Mouse (Mus musculus): Measurements from ENCODE around the gene Gas2l3. TPM values are rescaled to one million over a fixed set of nuclear protein-coding genes. Genes with fewer than 3 reads are reported as not detected.

Gene Gas2l3
- polyA plus RNA-seq, 1 experiment from 2014 or later = 15.1 TPM

GRCm38 (mm10) chr10:89423164-89423778 is 20.5 kb downstream of the Gas2l3 start:
- ATAC-seq (ENCODE audit: insufficient number of reproducible peaks, low FRiP score, low TSS enrichment, low read depth) = no peak
- Histone ChIP-seq H3K9me3 (no peaks in the 10 kb centered on the region), H3K4me3 (no peak overlapping the region), H3K4me1 (no peaks in the 10 kb centered on the region), H3K36me3 (peaks cover 18% of the 10 kb centered on the region), H3K9ac (no peak overlapping the region), H3K27ac (no peak overlapping the region), H3K27me3 (no peaks in the 10 kb centered on the region), H3K4me2 (no peak overlapping the region)
- WGBS = 90% methylated on average over 9 of the region's 9 CpGs

- 93% methylated on average over 8 of the region's 8 CpGs for WGBS
- peaks cover 18% of the 10 kb centered on the region for H3K36me3 ChIP-seq
- no peak for ATAC-seq (ENCODE audit: insufficient number of reproducible peaks, low FRiP score, low TSS enrichment, low read depth)
- H3K4me3 ChIP-seq = no peak overlapping the region
- H3K4me1 ChIP-seq = no peaks in the 10 kb centered on the region
- no peaks in the 10 kb centered on the region for H3K9me3 ChIP-seq
- H3K27ac ChIP-seq = no peak overlapping the region
- no peak overlapping the region for H3K4me2 ChIP-seq
- no peak overlapping the region for H3K9ac ChIP-seq
- no peaks in the 10 kb centered on the region for H3K27me3 ChIP-seq
These were observed 21.1 kb downstream of the Gas2l3 start for GRCm38 (mm10) chr10:89422504-89423158.

GRCm38 (mm10) chr10:89417966-89418365 is 25.8 kb downstream of the Gas2l3 start:
- Histone ChIP-seq H3K9me3 (no peaks in the 10 kb centered on the region), H3K4me3 (no peak overlapping the region), H3K27me3 (no peaks in the 10 kb centered on the region), H3K9ac (no peak overlapping the region), H3K36me3 (peaks cover 27% of the 10 kb centered on the region), H3K4me1 (no peaks in the 10 kb centered on the region), H3K4me2 (no peak overlapping the region), H3K27ac (no peak overlapping the region)
- ATAC-seq (ENCODE audit: insufficient number of reproducible peaks, low FRiP score, low TSS enrichment, low read depth) = no peak
- WGBS = 92% methylated on average over 2 of the region's 2 CpGs

- no peaks in the 10 kb centered on the region for H3K4me1 ChIP-seq
- H3K27ac ChIP-seq = no peak overlapping the region
- no peaks in the 10 kb centered on the region for H3K27me3 ChIP-seq
- no peak for ATAC-seq (ENCODE audit: insufficient number of reproducible peaks, low FRiP score, low TSS enrichment, low read depth)
- peaks cover 30% of the 10 kb centered on the region for H3K36me3 ChIP-seq
- no peaks in the 10 kb centered on the region for H3K9me3 ChIP-seq
- H3K4me2 ChIP-seq = no peak overlapping the region
- no peak overlapping the region for H3K9ac ChIP-seq
- no peak overlapping the region for H3K4me3 ChIP-seq
- WGBS = 60% methylated on average over 3 of the region's 3 CpGs
These were observed 28.3 kb downstream of the Gas2l3 start for GRCm38 (mm10) chr10:89415478-89415877.

GRCm38 (mm10) chr10:89407551-89407950 is 36.2 kb downstream of the Gas2l3 start:
- Histone ChIP-seq H3K4me1 (no peaks in the 10 kb centered on the region), H3K36me3 (0 out of 2 replicates have a peak, but pooled peaks cover under 1% of the 10 kb centered on the region), H3K27me3 (no peaks in the 10 kb centered on the region), H3K9ac (no peak overlapping the region), H3K4me3 (no peak overlapping the region), H3K27ac (no peak overlapping the region), H3K9me3 (no peaks in the 10 kb centered on the region), H3K4me2 (no peak overlapping the region)
- 30% methylated on average over 1 of the region's 1 CpGs for WGBS
- ATAC-seq (ENCODE audit: insufficient number of reproducible peaks, low FRiP score, low TSS enrichment, low read depth) = no peak

- Histone ChIP-seq H3K36me3 (no peaks in the 10 kb centered on the region), H3K9me3 (no peaks in the 10 kb centered on the region), H3K27me3 (no peaks in the 10 kb centered on the region), H3K4me1 (no peaks in the 10 kb centered on the region), H3K4me2 (no peak overlapping the region), H3K9ac (no peak overlapping the region), H3K4me3 (no peak overlapping the region), H3K27ac (no peak overlapping the region)
- WGBS = 79% methylated on average over 5 of the region's 6 CpGs
- no peak for ATAC-seq (ENCODE audit: insufficient number of reproducible peaks, low FRiP score, low TSS enrichment, low read depth)
These were observed 36.9 kb downstream of the Gas2l3 start for GRCm38 (mm10) chr10:89406733-89407484.

- no peaks in the 10 kb centered on the region for H3K4me1 ChIP-seq
- 67% methylated on average over 4 of the region's 4 CpGs for WGBS
- no peaks in the 10 kb centered on the region for H3K9me3 ChIP-seq
- no peak overlapping the region for H3K9ac ChIP-seq
- no peak for ATAC-seq (ENCODE audit: insufficient number of reproducible peaks, low FRiP score, low TSS enrichment, low read depth)
- H3K27me3 ChIP-seq = no peaks in the 10 kb centered on the region
- H3K4me2 ChIP-seq = no peak overlapping the region
- H3K27ac ChIP-seq = no peak overlapping the region
- no peaks in the 10 kb centered on the region for H3K36me3 ChIP-seq
- no peak overlapping the region for H3K4me3 ChIP-seq
These were observed 38.8 kb downstream of the Gas2l3 start for GRCm38 (mm10) chr10:89404936-89405335.

- no peak overlapping the region for H3K4me3 ChIP-seq
- no peaks in the 10 kb centered on the region for H3K9me3 ChIP-seq
- no peaks in the 10 kb centered on the region for H3K27me3 ChIP-seq
- no peak for ATAC-seq (ENCODE audit: insufficient number of reproducible peaks, low FRiP score, low TSS enrichment, low read depth)
- no peak overlapping the region for H3K4me2 ChIP-seq
- 81% methylated on average over 19 of the region's 19 CpGs for WGBS
- no peak overlapping the region for H3K9ac ChIP-seq
- H3K27ac ChIP-seq = no peak overlapping the region
- 0 out of 2 replicates have a peak, but pooled peaks cover 1% of the 10 kb centered on the region for H3K4me1 ChIP-seq
- no peaks in the 10 kb centered on the region for H3K36me3 ChIP-seq
These were observed 43.0 kb downstream of the Gas2l3 start for GRCm38 (mm10) chr10:89400674-89401336.

GRCm38 (mm10) chr10:89395823-89396222 is 47.9 kb downstream of the Gas2l3 start:
- ATAC-seq (ENCODE audit: insufficient number of reproducible peaks, low FRiP score, low TSS enrichment, low read depth) = no peak
- 4% methylated on average over 6 of the region's 7 CpGs for WGBS
- 0 out of 2 replicates have a peak, but pooled peaks cover 3% of the 10 kb centered on the region for H3K4me1 ChIP-seq
- no peak overlapping the region for H3K4me3 ChIP-seq
- H3K27me3 ChIP-seq = no peaks in the 10 kb centered on the region
- H3K4me2 ChIP-seq = no peak overlapping the region
- H3K36me3 ChIP-seq = no peaks in the 10 kb centered on the region
- H3K27ac ChIP-seq = no peak overlapping the region
- no peaks in the 10 kb centered on the region for H3K9me3 ChIP-seq
- H3K9ac ChIP-seq = no peak overlapping the region

- Histone ChIP-seq H3K36me3 (no peaks in the 10 kb centered on the region), H3K27ac (no peak overlapping the region), H3K27me3 (no peaks in the 10 kb centered on the region), H3K4me3 (no peak overlapping the region), H3K4me1 (0 out of 2 replicates have a peak, but pooled peaks cover 3% of the 10 kb centered on the region), H3K9me3 (no peaks in the 10 kb centered on the region), H3K9ac (no peak overlapping the region), H3K4me2 (peak overlapping the region; percentile 10; the same call in 1 of the 2 replicates)
- ATAC-seq (ENCODE audit: insufficient number of reproducible peaks, low FRiP score, low TSS enrichment, low read depth) = no peak
- WGBS = 45% methylated on average over 7 of the region's 7 CpGs
These were observed 48.4 kb downstream of the Gas2l3 start for GRCm38 (mm10) chr10:89395321-89395720.

- H3K4me2 ChIP-seq = no peak overlapping the region
- H3K36me3 ChIP-seq = no peaks in the 10 kb centered on the region
- H3K9me3 ChIP-seq = no peaks in the 10 kb centered on the region
- no peak for ATAC-seq (ENCODE audit: insufficient number of reproducible peaks, low FRiP score, low TSS enrichment, low read depth)
- WGBS = 46% methylated on average over 4 of the region's 4 CpGs
- H3K4me3 ChIP-seq = no peak overlapping the region
- 0 out of 2 replicates have a peak, but pooled peaks cover 3% of the 10 kb centered on the region for H3K4me1 ChIP-seq
- no peak overlapping the region for H3K27ac ChIP-seq
- no peaks in the 10 kb centered on the region for H3K27me3 ChIP-seq
- H3K9ac ChIP-seq = no peak overlapping the region
These were observed 51.1 kb downstream of the Gas2l3 start for GRCm38 (mm10) chr10:89392687-89393086.

Data from limb, embryonic 15.5 days (tissue).